Mouse (Mus musculus): ENCODE data around the gene Gm12355. TPM values are rescaled to one million over a fixed set of nuclear protein-coding genes. Genes with fewer than 3 reads are reported as not detected.
A peak's percentile ranks its signal among the peaks of the same experiment; 100 is the strongest.
"Not testable (repeated sequence)": the region's sequence is repeated elsewhere in the genome, so short reads cannot be mapped to it uniquely, and the experiment has no call there.

Gene Gm12355
- total RNA-seq, 2 experiments from 2014 or later, result 11.6 to 14.0 TPM

GRCm38 (mm10) chr11:98606763-98607162 is 18.7 kb downstream of the Gm12355 start:
- intact Hi-C loops (cut with DNase I), result loop anchor here (5.0 kb wide), 1 partner anchor 51 kb away; no protein-coding TSS in a partner anchor
- peak; percentile 45 to 71 for DNase-seq (ENCODE audit: low spot score in 2 of 2)

- intact Hi-C loops (cut with DNase I), result loop anchor here (1.0 to 5.0 kb wide), 2 partner anchors 32 to 52 kb away; no protein-coding TSS in a partner anchor
- not testable (repeated sequence) for DNase-seq (ENCODE audit: low spot score in 2 of 2)
These were observed 20.6 kb downstream of the Gm12355 start for GRCm38 (mm10) chr11:98604911-98605310.

GRCm38 (mm10) chr11:98603953-98604352 is 21.5 kb downstream of the Gm12355 start:
- DNase-seq (ENCODE audit: low spot score in 2 of 2), result no peak
- intact Hi-C loops (cut with DNase I), result no loop called here

GRCm38 (mm10) chr11:98602090-98602690 is 23.3 kb downstream of the Gm12355 start:
- intact Hi-C loops (cut with DNase I), result no loop called here
- DNase-seq (ENCODE audit: low spot score in 2 of 2), result no peak

GRCm38 (mm10) chr11:98599291-98599690 is 26.2 kb downstream of the Gm12355 start:
- intact Hi-C loops (cut with DNase I), result no loop called here
- no peak for DNase-seq (ENCODE audit: low spot score in 2 of 2)

GRCm38 (mm10) chr11:98598851-98599290 is 26.6 kb downstream of the Gm12355 start:
- no peak for DNase-seq (ENCODE audit: low spot score in 2 of 2)
- intact Hi-C loops (cut with DNase I), result no loop called here

- DNase-seq (ENCODE audit: low spot score in 2 of 2), result no peak
- intact Hi-C loops (cut with DNase I), result no loop called here
These were observed 27.5 kb downstream of the Gm12355 start, which contains the start of gene Lrrc3c for GRCm38 (mm10) chr11:98597991-98598390. Gene Lrrc3c (plus strand): TSS chr11:98598291.

- no peak for DNase-seq (ENCODE audit: low spot score in 2 of 2)
- intact Hi-C loops (cut with DNase I), result no loop called here
These were observed 28.1 kb downstream of the Gm12355 start for GRCm38 (mm10) chr11:98597363-98597762.

GRCm38 (mm10) chr11:98595955-98596354 is 29.5 kb downstream of the Gm12355 start:
- intact Hi-C loops (cut with DNase I), result no loop called here
- DNase-seq (ENCODE audit: low spot score in 2 of 2), result no peak

- DNase-seq (ENCODE audit: low spot score in 2 of 2), result no peak
- intact Hi-C loops (cut with DNase I), result no loop called here
These were observed 30.0 kb downstream of the Gm12355 start for GRCm38 (mm10) chr11:98595473-98595872.

GRCm38 (mm10) chr11:98595021-98595420 is 30.4 kb downstream of the Gm12355 start:
- no peak for DNase-seq (ENCODE audit: low spot score in 2 of 2)
- intact Hi-C loops (cut with DNase I), result no loop called here

- DNase-seq (ENCODE audit: low spot score in 2 of 2), result no peak
- intact Hi-C loops (cut with DNase I), result no loop called here
These were observed 34.7 kb downstream of the Gm12355 start for GRCm38 (mm10) chr11:98590548-98591445.

GRCm38 (mm10) chr11:98589306-98589705 is 36.2 kb downstream of the Gm12355 start:
- DNase-seq (ENCODE audit: low spot score in 2 of 2), result no peak
- intact Hi-C loops (cut with DNase I), result no loop called here

GRCm38 (mm10) chr11:98588833-98589281 is 36.6 kb downstream of the Gm12355 start:
- intact Hi-C loops (cut with DNase I), result no loop called here
- DNase-seq (ENCODE audit: low spot score in 2 of 2), result no peak

- intact Hi-C loops (cut with DNase I), result loop anchor here (2.0 kb wide), 1 partner anchor 37 kb away; the partner anchor contains the start of gene Zpbp2
- peak; percentile 46 to 70 for DNase-seq (ENCODE audit: low spot score in 2 of 2)
These were observed 37.5 kb downstream of the Gm12355 start for GRCm38 (mm10) chr11:98587684-98588546.

- intact Hi-C loops (cut with DNase I), result loop anchor here (2.0 kb wide), 1 partner anchor 36 kb away; the partner anchor contains the start of gene Zpbp2
- peak; percentile 99 for DNase-seq (ENCODE audit: low spot score in 2 of 2)
These were observed 38.4 kb downstream of the Gm12355 start, which contains the start of gene Ormdl3 for GRCm38 (mm10) chr11:98586892-98587563. Gene Ormdl3 (minus strand): TSS chr11:98587368.

GRCm38 (mm10) chr11:98586087-98586891 is 39.2 kb downstream of the Gm12355 start:
- peak; percentile 23 to 30 for DNase-seq (ENCODE audit: low spot score in 2 of 2)
- intact Hi-C loops (cut with DNase I), result loop anchor here (2.0 kb wide), 1 partner anchor 35 kb away; the partner anchor contains the start of gene Zpbp2

- intact Hi-C loops (cut with DNase I), result no loop called here
- no peak for DNase-seq (ENCODE audit: low spot score in 2 of 2)
These were observed 40.8 kb downstream of the Gm12355 start for GRCm38 (mm10) chr11:98584629-98585177.

Data from left cerebral cortex, postnatal 25 days (tissue).